8 mouse cellular contexts compared by ENCODE assay signal in genomic region chr12:12810159-12810885, GRCm38 (mm10).
DNase-seq lines count a peak whose midpoint lies in the region; ATAC-seq and TF ChIP-seq lines count a peak whose summit lies in the region.

No protein-coding gene starts in this region.

- ATAC-seq in forebrain, embryonic 15.5 days (replicated peaks), result peak; percentile 79
- ATAC-seq in heart, embryonic 16.5 days (replicated peaks; ENCODE audit: extremely low read depth, insufficient read depth, low FRiP score), result peak; percentile 60
- ATAC-seq in limb, embryonic 14.5 days (ENCODE audit: low FRiP score, low read depth), result peak; percentile 55; the same call in 1 of the 2 replicates
- ATAC-seq in midbrain, embryonic 15.5 days (replicated peaks), result peak; percentile 65
- ATAC-seq in megakaryocyte, adult 5-6 weeks (ENCODE audit: poor library complexity, severe bottlenecking), result no peak

- peak overlapping the region; percentile 75 for H3K27ac ChIP-seq in forebrain, embryonic 15.5 days (replicated peaks)
- peak overlapping the region; percentile 57; the same call in 1 of the 2 replicates for H3K27ac ChIP-seq in heart, embryonic 16.5 days (ENCODE audit: low read length)
- H3K27ac ChIP-seq in limb, embryonic 14.5 days (replicated peaks; ENCODE audit: low read depth, low read length), result peak overlapping the region; percentile 43; the same call in 1 of the 2 replicates
- H3K27ac ChIP-seq in midbrain, embryonic 15.5 days, result peak overlapping the region; percentile 66

- no peak overlapping the region for H3K4me3 ChIP-seq in forebrain, embryonic 15.5 days
- H3K4me3 ChIP-seq in heart, embryonic 16.5 days (ENCODE audit: low read length), result peak overlapping the region; percentile 23
- H3K4me3 ChIP-seq in limb, embryonic 14.5 days (replicated peaks; ENCODE audit: low read length), result no peak overlapping the region; the same call in 1 of the 2 replicates
- no peak overlapping the region for H3K4me3 ChIP-seq in midbrain, embryonic 15.5 days

- 3% methylated on average over 16 of the region's 16 CpGs for WGBS in forebrain, embryonic 15.5 days
- 11% methylated on average over 16 of the region's 16 CpGs for WGBS in heart, embryonic 16.5 days
- WGBS in limb, embryonic 14.5 days, result 8% methylated on average over 16 of the region's 16 CpGs
- 6% methylated on average over 16 of the region's 16 CpGs for WGBS in midbrain, embryonic 15.5 days

- H3K4me1 ChIP-seq in forebrain, embryonic 15.5 days, result peaks cover 21% of the 10 kb centered on the region
- H3K4me1 ChIP-seq in heart, embryonic 16.5 days (ENCODE audit: control insufficient read depth, insufficient read depth, low read length), result peaks cover 15% of the 10 kb centered on the region
- peaks cover 17% of the 10 kb centered on the region for H3K4me1 ChIP-seq in limb, embryonic 14.5 days (ENCODE audit: control insufficient read depth, insufficient read depth, low read length)
- H3K4me1 ChIP-seq in midbrain, embryonic 15.5 days, result peaks cover 23% of the 10 kb centered on the region

- peak overlapping the region; percentile 31; the same call in 1 of the 2 replicates for H3K9ac ChIP-seq in forebrain, embryonic 15.5 days (replicated peaks)
- H3K9ac ChIP-seq in heart, embryonic 16.5 days (ENCODE audit: low read length), result peak overlapping the region; percentile 61
- 0 out of 2 replicates have a peak overlapping the region, but pooled peaks have one; percentile 5 for H3K9ac ChIP-seq in limb, embryonic 14.5 days (ENCODE audit: low read depth, low read length, severe bottlenecking)
- no peak overlapping the region for H3K9ac ChIP-seq in midbrain, embryonic 15.5 days

- H3K4me2 ChIP-seq in forebrain, embryonic 15.5 days (replicated peaks), result peak overlapping the region; percentile 29
- peak overlapping the region; percentile 60 for H3K4me2 ChIP-seq in heart, embryonic 16.5 days (ENCODE audit: low read depth, low read length)
- H3K4me2 ChIP-seq in limb, embryonic 14.5 days (replicated peaks; ENCODE audit: low read depth, low read length, severe bottlenecking), result peak overlapping the region; percentile 40
- peak overlapping the region; percentile 26 for H3K4me2 ChIP-seq in midbrain, embryonic 15.5 days

- DNase-seq in cerebellum, adult 8-10 months, result peak; percentile 19
- DNase-seq in kidney, postnatal 10 days, result peak; percentile 79
- DNase-seq in limb, embryonic 14.5 days (ENCODE audit: low spot score), result peak; percentile 27
- DNase-seq in telencephalon, adult 2 months (ENCODE audit: low read depth, low spot score), result peak; percentile 62

- H3K36me3 ChIP-seq in forebrain, embryonic 15.5 days, result no peaks in the 10 kb centered on the region
- no peaks in the 10 kb centered on the region for H3K36me3 ChIP-seq in heart, embryonic 16.5 days (ENCODE audit: control insufficient read depth, insufficient read depth)
- H3K36me3 ChIP-seq in limb, embryonic 14.5 days (ENCODE audit: control insufficient read depth, insufficient read depth, low read length), result no peaks in the 10 kb centered on the region
- H3K36me3 ChIP-seq in midbrain, embryonic 15.5 days (replicated peaks), result no peaks in the 10 kb centered on the region

- H3K9me3 ChIP-seq in forebrain, embryonic 15.5 days, result no peaks in the 10 kb centered on the region
- no peaks in the 10 kb centered on the region for H3K9me3 ChIP-seq in heart, embryonic 16.5 days (replicated peaks; ENCODE audit: control insufficient read depth, low read length)
- H3K9me3 ChIP-seq in limb, embryonic 14.5 days (ENCODE audit: control insufficient read depth, low read length), result no peaks in the 10 kb centered on the region
- H3K9me3 ChIP-seq in midbrain, embryonic 15.5 days, result no peaks in the 10 kb centered on the region

- TF ChIP-seq POLR2A in limb, embryonic 14.5 days (IDR thresholded peaks at IDR 0.05; ENCODE audit: borderline replicate concordance, extremely low read depth, insufficient read depth, insufficient read length), result no peak

- H3K27me3 ChIP-seq in forebrain, embryonic 15.5 days, result no peaks in the 10 kb centered on the region
- H3K27me3 ChIP-seq in heart, embryonic 16.5 days (ENCODE audit: control insufficient read depth, insufficient read depth, low read length), result no peaks in the 10 kb centered on the region
- H3K27me3 ChIP-seq in limb, embryonic 14.5 days (ENCODE audit: control insufficient read depth, insufficient read depth, low read length), result no peaks in the 10 kb centered on the region
- H3K27me3 ChIP-seq in midbrain, embryonic 15.5 days (replicated peaks), result no peaks in the 10 kb centered on the region

Comparison
In these comparisons a context has a peak if more than half of its experiments do, and no peak if none do; other contexts are left out.
1. DNase-seq: peak in every context shown above with its lines; median percentile 79 in kidney, postnatal 10 days; 62 in telencephalon, adult 2 months; 27 in limb, embryonic 14.5 days; 19 in cerebellum, adult 8-10 months.